Mouse (Mus musculus): ENCODE results near the gene Inpp4a.

- TF ChIP-seq GATA1 (IDR thresholded peaks at IDR 0.05; ENCODE audit: borderline replicate concordance, low read length) (no peak), CTCF (IDR thresholded peaks at IDR 0.05; ENCODE audit: low read depth, low read length) (no peak)
Observed at GRCm38 (mm10) chr1:37336794-37337193, 37.1 kb downstream of the Inpp4a start.
